Mouse (Mus musculus) erythroblast, embryonic 14.5 days (primary cell): ENCODE data around the gene Pclo.

Experiments used
- GATA1 ChIP-seq: IDR thresholded peaks from 2 replicates; pipeline ENCODE4 v1.6.1; 2012; ENCODE audit warnings: low read length, inconsistent platforms, mixed read lengths
- TAL1 ChIP-seq: IDR thresholded peaks from 3 replicates; pipeline ENCODE4 v1.6.1; 2012; ENCODE audit warnings: low read length, inconsistent platforms, mixed read lengths

- TF ChIP-seq GATA1 (no peak), TAL1 (no peak)
Observed at GRCm38 (mm10) chr5:14793891-14794290, 279.2 kb downstream of the Pclo start.
